Mouse (Mus musculus): ENCODE measurements at regions not wholly inside any gene's neighbourhood (a gene's known extent, or its start where the extent isn't known, plus 50 kb on each side); places are given as distances from the start of the nearest gene placed in this dataset.
A peak's percentile ranks its signal among the peaks of the same experiment; 100 is the strongest.

DNA sequence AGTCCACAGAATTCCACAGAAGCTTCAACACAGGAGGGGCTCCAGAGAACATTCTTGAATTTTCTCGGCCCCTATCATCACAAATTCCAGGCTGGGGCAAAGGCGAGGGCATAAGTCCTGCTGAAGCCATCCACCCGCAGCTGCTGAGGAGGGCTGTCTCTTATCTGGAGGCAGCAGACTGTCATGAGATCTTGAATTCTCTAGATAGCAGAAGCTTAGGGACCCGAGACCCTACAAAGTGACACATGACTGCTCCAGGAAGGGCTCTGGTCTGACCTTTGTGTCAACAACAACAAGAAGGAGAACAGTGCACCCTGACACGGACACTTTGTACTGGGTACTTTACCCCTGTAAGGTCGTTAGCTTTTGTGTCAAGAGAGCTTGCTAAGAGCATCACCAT is 57.2 kb downstream of the Lao1 start:
- no peak overlapping the region for H3K4me2 ChIP-seq (ENCODE audit: low read depth, low read length)
- no peaks in the 10 kb centered on the region for H3K36me3 ChIP-seq (ENCODE audit: control insufficient read depth, insufficient read depth, low read length)
- H3K4me1 ChIP-seq (ENCODE audit: control insufficient read depth, insufficient read depth, low read length): peaks cover 4% of the 10 kb centered on the region
- H3K27ac ChIP-seq (ENCODE audit: low read depth, low read length): no peak overlapping the region
- no peaks in the 10 kb centered on the region for H3K27me3 ChIP-seq (ENCODE audit: control insufficient read depth, insufficient read depth, low read length)
- no peak overlapping the region for H3K4me3 ChIP-seq (ENCODE audit: low read depth, low read length)
- H3K9me3 ChIP-seq (ENCODE audit: control insufficient read depth, low read length): no peaks in the 10 kb centered on the region
- no peak overlapping the region for H3K9ac ChIP-seq (replicated peaks; ENCODE audit: low read depth, low read length)
- ATAC-seq (ENCODE audit: low read depth): no peak
- 74% methylated on average over 6 of the region's 6 CpGs for WGBS

DNA sequence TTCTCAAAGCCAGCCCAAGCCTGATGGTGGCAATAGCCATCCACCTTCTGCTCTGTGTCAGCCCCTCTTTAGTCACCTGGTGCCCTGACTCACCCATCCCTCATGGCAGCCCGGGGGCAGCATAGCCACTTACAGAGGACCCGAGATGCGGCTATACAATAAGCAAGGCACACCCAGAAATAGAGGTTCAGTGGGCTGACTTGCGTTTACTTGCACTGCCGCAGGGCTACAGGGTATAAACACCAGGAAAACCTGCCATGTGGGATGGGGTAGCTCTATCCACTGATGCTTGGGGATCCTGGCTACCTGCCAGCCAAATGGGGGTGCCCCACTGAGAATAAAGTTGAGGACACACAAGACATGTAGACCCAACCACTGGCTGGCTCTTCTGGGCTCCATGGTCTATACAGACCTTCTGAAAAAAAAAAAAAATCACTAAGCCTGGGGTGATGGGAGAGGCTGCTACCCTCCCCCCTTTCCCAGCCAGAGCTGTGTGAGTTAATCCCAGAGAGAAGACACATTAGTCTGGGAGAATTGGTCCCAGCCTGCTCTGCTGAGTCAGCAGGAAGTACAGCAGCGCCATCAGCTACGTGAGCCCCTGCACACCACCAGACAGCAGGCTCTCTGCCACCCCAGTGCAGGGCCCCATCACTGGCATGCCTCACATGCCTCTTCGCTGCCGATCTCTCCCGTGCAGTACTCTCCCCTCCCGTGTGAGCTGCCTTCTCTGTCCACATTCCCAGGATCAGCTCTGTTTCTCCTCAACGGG is 57.8 kb downstream of the Lao1 start:
- 42% methylated on average over 12 of the region's 12 CpGs for WGBS
- peak; percentile 77; the same call in 1 of the 2 replicates for ATAC-seq (ENCODE audit: low read depth)
- H3K27ac ChIP-seq (ENCODE audit: low read depth, low read length): no peak overlapping the region

DNA sequence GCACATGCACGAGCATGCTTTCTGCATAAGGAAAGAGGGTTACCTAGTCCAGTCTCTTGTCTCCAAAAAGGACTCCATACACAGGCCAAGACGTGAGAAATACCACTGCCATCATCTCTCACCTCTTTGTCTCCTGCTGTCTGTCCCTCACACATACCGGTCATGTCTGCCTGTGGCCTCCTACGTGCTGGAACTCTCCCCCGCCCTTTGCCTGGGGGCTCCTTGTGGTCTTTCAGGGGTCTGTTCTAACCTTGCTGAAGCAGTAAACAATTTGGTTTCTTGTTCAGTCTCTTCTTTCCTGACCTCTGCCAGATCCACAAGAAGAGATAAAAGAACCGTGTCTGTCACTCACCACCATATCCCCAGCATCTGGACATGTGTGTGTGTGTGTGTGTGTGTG is 61.0 kb downstream of the Lao1 start:
- no peak overlapping the region for H3K4me3 ChIP-seq (ENCODE audit: low read depth, low read length)
- H3K9me3 ChIP-seq (ENCODE audit: control insufficient read depth, low read length): no peaks in the 10 kb centered on the region
- no peak overlapping the region for H3K9ac ChIP-seq (replicated peaks; ENCODE audit: low read depth, low read length)
- no peaks in the 10 kb centered on the region for H3K36me3 ChIP-seq (ENCODE audit: control insufficient read depth, insufficient read depth, low read length)
- H3K27me3 ChIP-seq (ENCODE audit: control insufficient read depth, insufficient read depth, low read length): no peaks in the 10 kb centered on the region
- no peak overlapping the region for H3K4me2 ChIP-seq (ENCODE audit: low read depth, low read length)
- ATAC-seq (ENCODE audit: low read depth): no peak
- WGBS: 70% methylated on average over 6 of the region's 6 CpGs
- H3K4me1 ChIP-seq (ENCODE audit: control insufficient read depth, insufficient read depth, low read length): peaks cover 4% of the 10 kb centered on the region
- H3K27ac ChIP-seq (ENCODE audit: low read depth, low read length): no peak overlapping the region

More for the DNA sequence above, 57.8 kb downstream of the Lao1 start:
- peak overlapping the region; percentile 19; the same call in 1 of the 2 replicates for H3K4me2 ChIP-seq (ENCODE audit: low read depth, low read length)
- no peaks in the 10 kb centered on the region for H3K27me3 ChIP-seq (ENCODE audit: control insufficient read depth, insufficient read depth, low read length)
- H3K4me3 ChIP-seq (ENCODE audit: low read depth, low read length): no peak overlapping the region
- H3K9ac ChIP-seq (replicated peaks; ENCODE audit: low read depth, low read length): no peak overlapping the region
- no peaks in the 10 kb centered on the region for H3K9me3 ChIP-seq (ENCODE audit: control insufficient read depth, low read length)
- no peaks in the 10 kb centered on the region for H3K36me3 ChIP-seq (ENCODE audit: control insufficient read depth, insufficient read depth, low read length)
- H3K4me1 ChIP-seq (ENCODE audit: control insufficient read depth, insufficient read depth, low read length): peaks cover 4% of the 10 kb centered on the region

DNA sequence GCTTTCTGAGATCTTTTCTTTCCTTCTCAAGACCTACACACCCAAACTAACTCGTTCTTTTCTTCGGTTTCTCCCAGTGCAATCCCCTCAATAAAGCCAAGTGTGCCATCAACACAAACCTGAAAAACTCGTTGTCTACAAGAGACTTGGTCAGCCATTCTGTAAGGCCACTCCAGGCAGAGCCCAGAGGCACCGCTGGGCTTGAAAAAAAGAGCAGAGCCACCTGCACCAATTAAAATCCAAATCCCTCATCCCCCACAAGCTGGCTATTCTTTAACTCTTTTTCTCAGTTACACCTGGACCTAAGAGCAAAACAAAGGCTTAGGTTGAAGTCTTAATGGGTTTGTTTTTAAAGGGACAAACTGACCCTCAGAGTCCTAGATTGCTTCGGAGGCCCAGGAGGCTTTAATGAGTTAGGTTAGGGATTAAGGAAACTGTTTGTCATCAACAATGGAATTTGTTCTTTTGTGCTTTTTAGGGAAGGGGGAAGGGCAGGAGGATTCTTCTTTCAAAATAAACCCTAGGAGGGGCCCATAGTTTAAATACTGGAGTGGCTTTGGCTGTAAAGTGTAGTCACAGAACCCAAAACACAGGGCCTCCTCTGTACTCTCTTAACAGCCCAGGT is 65.0 kb downstream of the Lao1 start:
- WGBS: 13% methylated on average over 5 of the region's 5 CpGs
- no peak for ATAC-seq (ENCODE audit: low read depth)
- H3K27me3 ChIP-seq (ENCODE audit: control insufficient read depth, insufficient read depth, low read length): no peaks in the 10 kb centered on the region

DNA sequence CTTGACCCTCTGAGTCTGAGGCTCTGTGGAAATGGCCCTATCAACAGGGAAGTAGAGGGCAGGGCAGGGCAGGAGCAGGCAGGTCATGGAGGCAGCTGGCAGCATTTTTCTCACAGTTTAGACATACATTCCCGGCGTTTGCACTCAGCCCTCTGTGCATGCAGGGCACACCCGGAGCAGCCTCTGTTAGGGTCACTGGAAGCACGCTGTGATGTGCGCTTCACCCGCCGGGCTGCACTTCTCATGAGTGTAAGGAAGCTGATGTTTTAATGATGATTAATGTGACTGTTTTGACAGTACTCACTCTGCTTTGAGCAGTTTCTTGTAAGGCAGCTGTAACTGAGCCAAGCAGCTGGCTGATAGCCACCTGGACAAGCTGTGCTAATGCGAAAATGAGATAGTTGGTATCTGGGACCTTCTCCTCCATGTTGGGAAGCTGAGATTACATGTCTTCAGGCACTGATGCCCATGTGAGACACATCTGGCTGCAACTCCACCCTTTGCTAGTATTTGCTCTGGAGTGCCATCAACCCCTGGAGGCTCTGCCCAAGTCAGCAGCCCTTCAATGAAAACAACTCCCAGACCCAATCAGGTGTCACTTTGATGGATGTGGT is 66.9 kb downstream of the Lao1 start:
- WGBS: 3% methylated on average over 8 of the region's 8 CpGs
- Histone ChIP-seq H3K4me1 (ENCODE audit: control insufficient read depth, insufficient read depth, low read length) (no peaks in the 10 kb centered on the region), H3K9me3 (ENCODE audit: control insufficient read depth, low read length) (no peaks in the 10 kb centered on the region), H3K4me2 (ENCODE audit: low read depth, low read length) (no peak overlapping the region), H3K4me3 (ENCODE audit: low read depth, low read length) (no peak overlapping the region), H3K36me3 (ENCODE audit: control insufficient read depth, insufficient read depth, low read length) (no peaks in the 10 kb centered on the region), H3K9ac (replicated peaks; ENCODE audit: low read depth, low read length) (no peak overlapping the region), H3K27me3 (ENCODE audit: control insufficient read depth, insufficient read depth, low read length) (no peaks in the 10 kb centered on the region), H3K27ac (ENCODE audit: low read depth, low read length) (no peak overlapping the region)
- peak; percentile 34; the same call in 1 of the 2 replicates for ATAC-seq (ENCODE audit: low read depth)

More for the DNA sequence above, 65.0 kb downstream of the Lao1 start:
- no peak overlapping the region for H3K4me3 ChIP-seq (ENCODE audit: low read depth, low read length)
- H3K4me2 ChIP-seq (ENCODE audit: low read depth, low read length): no peak overlapping the region
- H3K9ac ChIP-seq (replicated peaks; ENCODE audit: low read depth, low read length): no peak overlapping the region
- H3K36me3 ChIP-seq (ENCODE audit: control insufficient read depth, insufficient read depth, low read length): no peaks in the 10 kb centered on the region
- H3K27ac ChIP-seq (ENCODE audit: low read depth, low read length): no peak overlapping the region
- no peaks in the 10 kb centered on the region for H3K9me3 ChIP-seq (ENCODE audit: control insufficient read depth, low read length)
- H3K4me1 ChIP-seq (ENCODE audit: control insufficient read depth, insufficient read depth, low read length): no peaks in the 10 kb centered on the region

DNA sequence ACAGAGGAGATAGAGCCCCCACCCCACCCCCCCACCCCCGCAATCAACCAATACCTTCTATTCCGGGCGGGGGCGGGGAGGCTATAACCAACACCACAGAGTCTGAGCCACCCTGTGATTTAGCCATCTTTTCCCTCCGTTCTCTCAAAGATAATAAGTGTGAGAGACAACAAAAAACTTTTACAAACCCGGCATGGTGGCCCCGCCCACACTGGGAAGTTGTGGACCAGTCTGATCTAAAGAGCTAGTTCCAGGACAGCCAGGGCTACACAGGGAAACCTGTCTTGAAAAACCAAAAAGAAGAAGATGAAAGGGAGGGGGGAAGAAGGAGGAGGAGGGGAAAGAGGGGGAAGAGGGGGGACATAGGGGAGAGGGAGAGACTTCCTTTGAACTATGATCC is 67.7 kb downstream of the Lao1 start:
- Histone ChIP-seq H3K27me3 (ENCODE audit: control insufficient read depth, insufficient read depth, low read length) (no peaks in the 10 kb centered on the region), H3K4me3 (ENCODE audit: low read depth, low read length) (no peak overlapping the region), H3K4me1 (ENCODE audit: control insufficient read depth, insufficient read depth, low read length) (no peaks in the 10 kb centered on the region), H3K36me3 (ENCODE audit: control insufficient read depth, insufficient read depth, low read length) (no peaks in the 10 kb centered on the region), H3K4me2 (ENCODE audit: low read depth, low read length) (no peak overlapping the region), H3K27ac (ENCODE audit: low read depth, low read length) (no peak overlapping the region), H3K9ac (replicated peaks; ENCODE audit: low read depth, low read length) (no peak overlapping the region), H3K9me3 (ENCODE audit: control insufficient read depth, low read length) (no peaks in the 10 kb centered on the region)
- no peak for ATAC-seq (ENCODE audit: low read depth)
- WGBS: 30% methylated on average over 7 of the region's 7 CpGs

DNA sequence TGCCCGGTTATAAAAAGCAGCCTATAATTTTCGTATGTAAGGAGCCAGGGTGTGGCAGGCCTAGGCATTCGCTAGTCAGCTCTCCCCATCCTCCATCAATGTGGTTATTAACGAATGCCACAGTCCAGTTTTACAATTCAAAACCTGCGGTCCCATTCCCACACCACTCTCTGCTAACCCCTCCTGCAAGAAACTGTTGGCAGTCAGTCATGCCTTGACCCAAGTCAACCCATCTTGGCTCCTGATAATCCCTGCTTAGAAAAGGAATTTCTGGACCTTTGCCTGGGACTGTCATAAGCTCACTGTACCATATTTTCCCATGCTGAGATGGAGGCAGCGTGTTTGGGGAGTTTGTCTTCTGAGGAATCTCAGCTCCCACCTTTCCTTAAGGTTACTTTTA is 68.4 kb downstream of the Lao1 start:
- Histone ChIP-seq H3K36me3 (ENCODE audit: control insufficient read depth, insufficient read depth, low read length) (no peaks in the 10 kb centered on the region), H3K27ac (ENCODE audit: low read depth, low read length) (no peak overlapping the region), H3K9ac (replicated peaks; ENCODE audit: low read depth, low read length) (no peak overlapping the region), H3K9me3 (ENCODE audit: control insufficient read depth, low read length) (no peaks in the 10 kb centered on the region), H3K4me3 (ENCODE audit: low read depth, low read length) (no peak overlapping the region), H3K4me2 (ENCODE audit: low read depth, low read length) (no peak overlapping the region), H3K27me3 (ENCODE audit: control insufficient read depth, insufficient read depth, low read length) (no peaks in the 10 kb centered on the region), H3K4me1 (ENCODE audit: control insufficient read depth, insufficient read depth, low read length) (no peaks in the 10 kb centered on the region)
- 87% methylated on average over 6 of the region's 6 CpGs for WGBS
- no peak for ATAC-seq (ENCODE audit: low read depth)

DNA sequence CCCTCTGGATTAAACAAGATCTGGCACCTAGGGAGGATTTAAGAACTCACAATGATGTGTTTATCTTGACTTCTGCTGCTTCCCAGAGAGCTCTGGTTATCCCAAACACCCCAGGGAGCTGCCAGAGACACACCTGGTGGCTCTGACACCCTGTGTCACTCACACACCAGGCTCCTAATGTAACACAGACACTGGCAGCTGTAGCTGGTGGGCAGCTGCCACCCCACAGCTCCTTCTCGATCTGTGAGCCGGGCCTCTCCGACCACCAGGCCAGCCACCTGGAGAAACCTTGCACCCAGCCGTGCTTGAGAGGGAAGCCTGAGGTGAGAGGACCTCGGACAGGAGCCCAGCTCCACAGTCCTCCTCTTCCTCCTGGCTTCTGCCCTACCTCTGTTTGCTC is 69.5 kb downstream of the Lao1 start:
- ATAC-seq (ENCODE audit: low read depth): no peak
- no peak overlapping the region for H3K27ac ChIP-seq (ENCODE audit: low read depth, low read length)
- no peak overlapping the region for H3K4me2 ChIP-seq (ENCODE audit: low read depth, low read length)
- WGBS: 65% methylated on average over 5 of the region's 5 CpGs
- H3K9me3 ChIP-seq (ENCODE audit: control insufficient read depth, low read length): no peaks in the 10 kb centered on the region
- H3K27me3 ChIP-seq (ENCODE audit: control insufficient read depth, insufficient read depth, low read length): no peaks in the 10 kb centered on the region
- H3K4me3 ChIP-seq (ENCODE audit: low read depth, low read length): no peak overlapping the region
- no peak overlapping the region for H3K9ac ChIP-seq (replicated peaks; ENCODE audit: low read depth, low read length)
- H3K4me1 ChIP-seq (ENCODE audit: control insufficient read depth, insufficient read depth, low read length): no peaks in the 10 kb centered on the region
- no peaks in the 10 kb centered on the region for H3K36me3 ChIP-seq (ENCODE audit: control insufficient read depth, insufficient read depth, low read length)

DNA sequence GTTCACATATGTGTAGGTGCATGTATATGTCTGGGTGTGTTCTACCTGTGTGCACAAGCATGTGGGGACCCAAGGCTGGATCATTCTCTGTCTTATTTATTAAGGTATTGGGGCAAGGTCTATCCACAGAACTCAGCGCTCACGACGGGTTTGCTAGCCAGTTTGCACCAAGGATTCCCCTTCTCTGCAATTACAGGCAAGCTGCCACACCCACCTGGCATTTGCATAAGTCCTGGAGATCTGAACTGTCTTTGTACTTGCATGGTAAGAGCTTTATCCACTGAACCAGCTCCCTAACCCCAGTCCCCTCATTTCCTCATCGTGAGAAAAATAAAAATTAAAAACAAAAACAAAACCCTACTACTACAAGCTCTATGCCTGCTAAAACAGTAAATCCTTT is 71.6 kb downstream of the Lao1 start:
- Histone ChIP-seq H3K9me3 (ENCODE audit: control insufficient read depth, low read length) (no peaks in the 10 kb centered on the region), H3K4me2 (ENCODE audit: low read depth, low read length) (no peak overlapping the region), H3K4me3 (ENCODE audit: low read depth, low read length) (no peak overlapping the region), H3K9ac (replicated peaks; ENCODE audit: low read depth, low read length) (no peak overlapping the region), H3K27me3 (ENCODE audit: control insufficient read depth, insufficient read depth, low read length) (no peaks in the 10 kb centered on the region), H3K4me1 (ENCODE audit: control insufficient read depth, insufficient read depth, low read length) (no peaks in the 10 kb centered on the region), H3K36me3 (ENCODE audit: control insufficient read depth, insufficient read depth, low read length) (no peaks in the 10 kb centered on the region), H3K27ac (ENCODE audit: low read depth, low read length) (no peak overlapping the region)
- 65% methylated on average over 4 of the region's 4 CpGs for WGBS
- no peak for ATAC-seq (ENCODE audit: low read depth)
